Mouse (Mus musculus) urinary bladder, postnatal 36 days (tissue): Measurements from ENCODE around the gene Ppif.

Source experiments
- DNase-seq, 2 experiments: peaks; one replicate each; pipeline ENCODE4 v3.0.0; 2022; ENCODE audit warnings: low spot score in 2 of 2, mixed read lengths in 1 of 2

Ppif gene

DNA sequence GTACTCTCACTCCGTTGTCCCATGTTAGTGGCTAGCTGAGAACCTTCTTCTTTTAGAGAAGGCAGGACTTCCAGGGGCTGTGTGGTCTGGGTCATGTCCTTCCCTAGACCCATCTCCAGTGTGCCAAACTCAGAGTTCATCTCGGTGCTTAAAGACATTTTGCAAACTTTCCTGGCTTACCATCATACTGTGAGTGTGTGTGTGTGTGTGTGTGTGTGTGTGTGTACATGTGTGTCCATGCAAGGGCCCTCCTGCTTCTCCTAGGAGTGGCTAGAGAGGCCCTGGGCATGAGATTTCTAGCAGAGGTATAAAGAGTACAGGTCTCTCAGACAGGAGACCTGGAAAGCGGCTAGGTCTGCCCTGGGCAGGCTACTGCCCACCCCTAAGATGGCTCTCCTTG is 42.2 kb downstream of the Ppif start:
- DNase-seq: no peak

DNA sequence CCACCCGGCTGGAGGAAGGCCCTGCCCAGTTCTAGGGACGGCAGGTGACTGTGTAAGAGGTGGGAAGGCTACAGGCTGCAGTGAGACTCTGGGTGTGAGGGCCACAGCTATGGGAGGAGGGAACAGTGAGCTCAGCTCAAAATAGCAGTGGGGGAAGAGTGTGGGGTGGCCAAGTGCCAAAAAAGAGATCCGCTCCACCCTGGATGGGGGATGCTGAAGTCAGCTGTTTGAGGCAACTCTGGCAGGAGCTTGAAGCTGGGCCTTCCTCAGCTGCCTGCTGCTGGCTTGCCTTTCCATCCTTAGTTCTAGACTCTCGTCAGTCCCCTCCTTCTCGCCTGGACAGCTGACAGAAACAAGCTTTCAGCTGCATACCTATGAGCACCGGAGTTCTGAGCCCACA is 42.6 kb downstream of the Ppif start:
- peak; percentile 52 to 80 for DNase-seq

DNA sequence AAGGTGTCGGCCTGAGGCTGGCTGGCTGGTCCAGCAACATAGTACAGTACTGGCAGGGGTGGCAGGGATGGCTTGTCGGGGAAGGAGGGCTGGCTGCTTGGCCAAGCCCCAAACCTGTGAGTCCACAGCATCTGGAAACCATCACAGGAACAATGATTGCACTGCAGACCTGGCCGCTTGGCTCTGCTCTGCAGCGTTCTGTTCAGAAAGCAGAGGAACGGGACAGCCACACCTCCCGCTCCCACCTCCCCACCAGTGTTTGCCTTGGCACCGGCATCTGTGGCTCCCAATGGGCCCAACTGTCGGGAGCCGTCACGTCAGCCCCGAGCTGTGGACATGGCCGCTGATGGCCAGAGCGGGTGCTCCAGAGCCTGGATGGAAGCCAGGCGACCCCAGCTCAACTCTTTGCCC is 44.6 kb downstream of the Ppif start:
- peak in 1 of 2 experiments; percentile 56 for DNase-seq

DNA sequence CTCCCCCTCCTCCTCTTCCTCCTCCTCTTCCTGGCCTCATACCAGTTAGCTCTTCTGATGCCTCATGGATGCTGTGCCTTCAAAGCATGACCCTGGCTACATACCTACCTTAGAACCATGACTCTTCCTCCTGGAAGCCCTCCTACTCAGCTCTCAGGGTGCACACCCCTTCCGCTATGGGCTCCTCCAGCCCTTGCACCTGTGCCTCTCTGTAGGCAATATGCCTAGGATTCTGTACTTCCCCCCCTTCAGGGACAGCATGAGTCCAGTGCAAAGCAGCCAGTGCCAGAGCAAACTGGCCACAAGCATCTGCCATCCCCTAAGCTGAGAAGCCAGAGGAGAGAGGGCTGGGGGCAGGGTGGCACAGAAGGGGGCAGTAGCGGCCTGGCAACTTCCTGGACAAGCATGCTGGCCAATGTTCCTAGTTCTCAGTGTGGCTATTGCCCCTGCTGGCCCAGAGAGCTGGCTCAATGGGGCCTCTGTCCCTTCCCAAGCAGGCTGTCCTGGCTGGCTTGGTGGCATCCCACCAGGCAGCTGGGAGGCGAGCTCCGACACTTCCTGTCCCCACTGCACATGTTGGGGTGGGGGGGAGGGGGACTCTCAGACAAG is 46.1 kb downstream of the Ppif start:
- DNase-seq: no peak

GRCm38 (mm10) chr14:25741211-25741610 is 47.3 kb downstream of the Ppif start:
- no peak for DNase-seq

DNA sequence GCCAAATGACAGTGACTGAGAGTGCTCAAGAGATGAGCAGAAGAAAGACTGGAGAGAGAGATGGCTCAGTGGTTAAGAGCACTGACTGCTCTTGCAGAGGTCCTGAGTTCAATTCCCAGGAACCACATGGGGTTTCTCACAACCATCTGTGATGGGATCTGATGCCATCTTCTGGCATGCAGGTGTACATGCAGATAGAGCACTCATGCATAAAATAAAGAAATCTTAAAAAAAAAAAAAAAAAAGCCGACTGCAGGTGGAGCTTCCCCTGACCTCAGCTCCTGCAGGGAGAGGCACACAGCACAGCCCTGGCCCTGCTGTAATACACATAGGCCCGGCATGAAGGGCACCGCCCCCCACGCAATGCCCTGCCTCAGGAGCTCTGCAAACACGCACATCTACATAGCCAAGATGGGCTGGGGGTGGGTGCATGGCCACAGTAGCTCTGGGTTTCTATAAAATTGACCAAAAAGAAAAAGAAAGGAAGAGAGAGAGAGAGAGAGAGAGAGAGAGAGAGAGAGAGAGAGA is 48.0 kb downstream of the Ppif start:
- DNase-seq: no peak

DNA sequence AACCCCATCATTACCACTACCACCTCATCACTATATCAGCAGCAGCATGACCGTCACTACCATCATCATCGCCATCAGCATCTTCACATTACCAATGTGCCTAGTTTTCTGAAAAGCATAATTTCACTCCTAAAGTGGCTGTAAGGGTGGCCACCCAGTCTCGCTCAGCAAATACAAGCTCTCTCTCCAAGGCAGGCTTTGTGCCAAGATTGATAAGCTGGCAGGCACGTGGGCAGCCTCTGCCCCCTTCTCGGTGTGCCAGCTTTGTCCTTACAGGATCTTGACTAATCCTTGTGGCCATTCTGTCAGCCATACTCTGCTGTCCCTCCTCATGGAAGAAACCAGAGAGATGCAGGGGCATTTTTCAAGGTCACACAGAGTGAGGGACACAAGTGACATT is 49.0 kb downstream of the Ppif start:
- DNase-seq: no peak

- no peak for DNase-seq
Observed at GRCm38 (mm10) chr14:25745365-25746184, 51.6 kb downstream of the Ppif start.

GRCm38 (mm10) chr14:25746371-25746770 is 52.4 kb downstream of the Ppif start:
- DNase-seq: no peak

DNA sequence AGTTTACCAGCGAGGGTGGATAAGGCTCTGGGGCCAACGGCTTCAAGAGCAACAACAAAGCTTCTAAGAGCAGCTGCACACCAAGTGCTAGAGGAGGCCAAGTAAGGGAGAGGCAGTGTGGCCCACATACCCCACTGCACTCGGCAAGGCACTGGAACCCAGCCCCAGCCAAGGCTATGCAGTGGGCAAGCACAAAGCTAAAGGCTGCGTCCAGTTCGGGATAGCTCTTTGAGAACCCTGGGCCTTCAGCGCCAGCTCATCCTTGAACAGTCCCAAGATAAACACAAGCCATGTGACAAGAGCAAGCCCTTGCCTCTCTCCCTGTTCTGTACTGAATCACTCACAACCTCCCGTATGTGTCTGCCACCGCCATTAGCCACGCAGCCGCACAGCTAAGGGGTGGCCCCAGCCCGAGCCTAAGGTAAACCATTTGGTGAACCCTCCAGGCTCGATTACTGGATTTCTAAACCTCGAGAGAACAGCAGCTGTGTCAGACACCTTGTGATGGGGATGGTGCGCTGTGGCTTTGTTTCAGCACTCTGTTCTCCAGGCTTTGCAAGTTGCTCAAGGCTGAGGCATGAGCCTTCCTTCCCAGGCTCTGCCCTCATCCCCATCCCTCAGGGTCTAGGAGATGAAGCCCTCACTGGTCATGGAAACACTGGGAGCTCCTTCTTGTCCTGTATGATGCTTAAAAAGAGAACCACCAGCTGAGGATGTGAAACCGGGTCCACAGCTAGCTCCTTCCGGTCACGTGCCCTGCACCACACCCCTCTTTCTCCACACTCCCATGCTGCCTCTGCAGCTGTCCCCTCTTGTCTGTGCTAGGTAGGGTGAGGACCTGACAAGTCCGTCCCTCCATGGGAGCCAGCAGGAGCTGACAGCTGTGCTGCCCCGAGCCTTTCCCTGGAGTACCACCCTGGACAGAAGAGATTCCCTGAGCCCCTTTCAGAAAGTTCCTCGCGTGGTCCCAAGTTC is 53.3 kb downstream of the Ppif start:
- no peak for DNase-seq

DNA sequence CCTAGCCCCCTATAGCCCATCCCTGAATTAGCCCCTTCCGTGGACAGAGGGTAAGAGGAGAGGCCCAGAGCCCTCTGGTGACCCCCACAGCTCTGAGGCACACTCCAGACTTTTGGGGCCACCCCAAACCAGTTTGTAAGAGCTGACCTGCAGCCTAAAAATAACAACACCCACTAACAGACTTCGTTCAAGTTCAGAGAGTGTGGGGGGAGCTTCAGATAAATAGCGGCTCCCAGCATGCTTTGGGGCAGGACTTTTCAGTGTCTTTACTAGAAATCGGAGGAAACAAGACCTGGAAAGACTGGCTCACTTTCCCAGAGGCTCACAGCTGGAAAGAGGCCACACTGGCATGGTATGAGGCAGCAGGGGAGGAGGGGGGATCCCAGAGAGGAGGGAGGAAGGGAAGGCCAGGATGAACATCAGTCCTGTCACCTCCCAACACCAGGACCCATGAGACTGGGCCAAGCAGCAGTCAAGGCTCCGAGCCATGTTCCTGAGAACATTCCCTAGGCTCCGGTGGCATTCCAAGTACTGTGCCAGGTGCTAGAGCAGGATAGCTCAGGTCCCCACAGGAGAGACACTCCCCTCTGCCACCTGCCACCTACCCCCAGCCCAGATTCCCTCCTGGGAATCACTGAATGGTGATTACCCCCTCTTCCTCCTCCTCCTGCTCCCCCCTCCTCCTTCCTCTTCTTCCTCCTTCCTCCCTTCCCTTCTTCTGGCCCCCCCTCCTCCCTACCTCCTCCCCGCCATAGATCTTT is 54.2 kb downstream of the Ppif start:
- no peak for DNase-seq

GRCm38 (mm10) chr14:25749143-25749909 is 55.4 kb downstream of the Ppif start:
- DNase-seq: peak in 1 of 2 experiments; percentile 76
